Mouse (Mus musculus): Measurements from ENCODE around the gene Nipsnap1. TPM values are rescaled to one million over a fixed set of nuclear protein-coding genes. Genes with fewer than 3 reads are reported as not detected.

The Nipsnap1 gene
- polyA plus RNA-seq, 1 experiment from 2014 or later, result 75.4 TPM

DNA sequence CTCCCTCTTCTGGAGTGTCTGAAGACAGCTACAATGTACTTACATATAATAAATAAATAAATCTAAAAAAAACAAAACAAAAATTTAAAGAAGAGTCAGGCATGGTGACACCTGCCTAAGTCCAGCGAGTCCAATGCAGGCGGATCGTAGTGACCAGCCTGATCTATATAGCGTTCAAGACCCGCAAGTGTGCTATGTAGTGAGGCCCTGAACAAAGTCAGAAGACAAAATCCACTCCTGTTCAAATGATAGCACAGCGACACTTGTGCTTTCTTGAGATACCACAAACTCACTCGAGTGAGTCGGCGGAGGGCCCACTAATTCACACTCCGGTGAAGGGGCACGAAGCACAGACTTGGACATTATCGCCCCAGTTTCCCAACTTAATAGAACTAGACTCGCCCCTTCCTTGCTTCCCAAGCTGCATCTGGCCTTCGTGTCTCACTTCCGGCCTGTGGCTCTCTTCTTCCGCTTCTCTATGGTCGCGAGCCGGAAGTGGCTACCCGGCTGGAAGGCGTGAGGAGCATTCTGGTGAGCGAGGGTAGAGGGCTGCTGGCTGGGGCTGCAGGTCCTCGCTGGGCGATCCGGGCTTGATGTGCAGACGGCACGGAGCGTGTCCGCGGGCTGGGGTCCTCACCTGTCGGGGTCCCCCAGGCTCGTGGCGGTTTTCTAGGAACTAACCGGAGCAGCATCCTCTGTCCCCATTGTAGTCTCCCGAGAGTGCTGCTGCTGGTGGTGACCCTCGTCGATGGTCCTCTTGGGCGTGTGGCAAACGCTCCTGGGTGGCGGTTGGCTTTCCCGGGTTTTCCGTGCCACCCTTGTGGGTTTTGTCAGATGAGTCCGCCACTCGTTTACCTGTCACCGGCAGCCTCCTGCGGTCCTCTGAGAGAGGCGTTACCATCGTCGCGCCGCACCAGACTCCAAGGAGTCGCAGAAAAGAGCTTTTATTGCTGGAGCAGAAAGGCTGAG, 21.4 kb downstream of the Nipsnap1 start, which contains the start of gene Thoc5:
TSS of gene Thoc5 (plus strand) at position 473 of the 969 bp plus-strand sequence.
- peak within 1 kb of the TSS; percentile 90 for H3K9ac ChIP-seq (ENCODE audit: low read length)
- DNase-seq (ENCODE audit: low spot score, missing footprints), result peak; percentile 97
- peaks cover 5% of the 10 kb centered on the region; the same call in 1 of the 2 replicates for H3K36me3 ChIP-seq (ENCODE audit: control insufficient read depth, insufficient read depth, low read length)
- H3K9me3 ChIP-seq (ENCODE audit: control insufficient read depth, low read length), result no peaks in the 10 kb centered on the region
- H3K27ac ChIP-seq (ENCODE audit: low read depth, low read length), result peak within 1 kb of the TSS; percentile 36
- peak; percentile 95 for ATAC-seq (ENCODE audit: low FRiP score)
- H3K4me2 ChIP-seq, result peak within 1 kb of the TSS; percentile 85
- H3K4me3 ChIP-seq (ENCODE audit: low read depth, low read length), result peak within 1 kb of the TSS; percentile 82
- H3K27me3 ChIP-seq (ENCODE audit: control insufficient read depth, insufficient read depth, low read length), result no peaks in the 10 kb centered on the region
- peaks cover 6% of the 10 kb centered on the region for H3K4me1 ChIP-seq (ENCODE audit: control insufficient read depth, insufficient read depth, low read length)
- 3% methylated on average over 52 of the region's 52 CpGs for WGBS

DNA sequence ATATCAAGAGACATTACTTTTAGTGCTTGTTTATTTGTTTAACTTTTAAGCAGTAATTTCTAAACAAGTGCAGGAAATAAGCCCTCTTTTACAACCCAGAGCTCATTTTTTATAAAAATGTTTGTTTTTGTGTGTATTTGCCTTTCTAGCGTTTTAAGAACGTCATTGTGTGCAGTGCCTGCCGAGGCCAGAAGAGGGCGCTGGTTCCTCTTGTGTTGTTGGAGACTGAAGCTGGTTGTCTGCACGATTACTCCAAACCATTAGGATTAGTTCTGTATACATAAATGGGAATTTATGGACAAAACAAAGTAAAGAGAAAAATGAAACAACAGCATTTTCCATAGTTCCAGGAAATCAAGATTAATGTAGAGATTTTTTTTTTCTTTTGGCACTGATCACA, 26.7 kb downstream of the Nipsnap1 start:
- Histone ChIP-seq H3K9ac (ENCODE audit: low read length) (no peak overlapping the region), H3K4me2 (no peak overlapping the region), H3K4me1 (ENCODE audit: control insufficient read depth, insufficient read depth, low read length) (peaks cover 6% of the 10 kb centered on the region), H3K4me3 (ENCODE audit: low read depth, low read length) (no peak overlapping the region), H3K27ac (ENCODE audit: low read depth, low read length) (no peak overlapping the region), H3K36me3 (ENCODE audit: control insufficient read depth, insufficient read depth, low read length) (peaks cover 28% of the 10 kb centered on the region), H3K27me3 (ENCODE audit: control insufficient read depth, insufficient read depth, low read length) (no peaks in the 10 kb centered on the region), H3K9me3 (ENCODE audit: control insufficient read depth, low read length) (no peaks in the 10 kb centered on the region)
- DNase-seq (ENCODE audit: low spot score, missing footprints), result no peak
- WGBS, result 71% methylated on average over 5 of the region's 5 CpGs
- ATAC-seq (ENCODE audit: low FRiP score), result no peak

DNA sequence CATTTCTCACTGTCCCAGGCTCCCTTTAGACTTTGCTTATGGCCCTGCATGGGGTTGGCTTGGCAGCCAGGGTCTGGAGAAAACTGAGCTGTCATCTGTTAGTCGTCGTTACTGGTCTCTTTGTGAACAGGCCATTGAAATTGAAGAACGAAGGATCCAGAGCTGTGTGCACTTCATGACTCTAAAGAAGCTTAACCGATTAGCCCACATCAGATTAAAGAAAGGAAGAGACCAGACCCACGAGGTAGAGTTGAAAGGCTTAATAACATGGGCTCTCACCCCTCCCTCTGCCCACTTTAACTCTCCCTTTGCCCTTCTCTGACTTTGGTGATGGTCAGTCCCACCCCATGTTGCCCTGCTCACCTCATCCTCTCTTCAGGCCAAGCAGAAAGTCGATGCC, 28.2 kb downstream of the Nipsnap1 start:
- no peaks in the 10 kb centered on the region for H3K4me1 ChIP-seq (ENCODE audit: control insufficient read depth, insufficient read depth, low read length)
- DNase-seq (ENCODE audit: low spot score, missing footprints) (no peak), ATAC-seq (ENCODE audit: low FRiP score) (no peak)
- no peak overlapping the region for H3K4me3 ChIP-seq (ENCODE audit: low read depth, low read length)
- no peak overlapping the region for H3K9ac ChIP-seq (ENCODE audit: low read length)
- H3K27ac ChIP-seq (ENCODE audit: low read depth, low read length), result no peak overlapping the region
- H3K4me2 ChIP-seq, result no peak overlapping the region
- 87% methylated on average over 6 of the region's 6 CpGs for WGBS
- H3K27me3 ChIP-seq (ENCODE audit: control insufficient read depth, insufficient read depth, low read length), result no peaks in the 10 kb centered on the region
- H3K9me3 ChIP-seq (ENCODE audit: control insufficient read depth, low read length), result no peaks in the 10 kb centered on the region
- peaks cover 31% of the 10 kb centered on the region for H3K36me3 ChIP-seq (ENCODE audit: control insufficient read depth, insufficient read depth, low read length)

GRCm38 (mm10) chr11:4906231-4906630, 32.5 kb downstream of the Nipsnap1 start:
- Histone ChIP-seq H3K9ac (ENCODE audit: low read length) (no peak overlapping the region), H3K36me3 (ENCODE audit: control insufficient read depth, insufficient read depth, low read length) (peaks cover 29% of the 10 kb centered on the region), H3K27me3 (ENCODE audit: control insufficient read depth, insufficient read depth, low read length) (no peaks in the 10 kb centered on the region), H3K4me1 (ENCODE audit: control insufficient read depth, insufficient read depth, low read length) (no peaks in the 10 kb centered on the region), H3K4me3 (ENCODE audit: low read depth, low read length) (no peak overlapping the region), H3K4me2 (no peak overlapping the region), H3K9me3 (ENCODE audit: control insufficient read depth, low read length) (no peaks in the 10 kb centered on the region), H3K27ac (ENCODE audit: low read depth, low read length) (no peak overlapping the region)
- WGBS, result 95% methylated on average over 6 of the region's 6 CpGs
- no peak for DNase-seq (ENCODE audit: low spot score, missing footprints)
- no peak for ATAC-seq (ENCODE audit: low FRiP score)

GRCm38 (mm10) chr11:4916068-4916467, 42.3 kb downstream of the Nipsnap1 start:
- Histone ChIP-seq H3K9me3 (ENCODE audit: control insufficient read depth, low read length) (no peaks in the 10 kb centered on the region), H3K27me3 (ENCODE audit: control insufficient read depth, insufficient read depth, low read length) (no peaks in the 10 kb centered on the region), H3K4me1 (ENCODE audit: control insufficient read depth, insufficient read depth, low read length) (no peaks in the 10 kb centered on the region), H3K36me3 (ENCODE audit: control insufficient read depth, insufficient read depth, low read length) (peaks cover 36% of the 10 kb centered on the region), H3K9ac (ENCODE audit: low read length) (no peak overlapping the region), H3K4me3 (ENCODE audit: low read depth, low read length) (no peak overlapping the region), H3K4me2 (no peak overlapping the region), H3K27ac (ENCODE audit: low read depth, low read length) (no peak overlapping the region)
- ATAC-seq (ENCODE audit: low FRiP score) (no peak), DNase-seq (ENCODE audit: low spot score, missing footprints) (peak; percentile 93)
- 47% methylated on average over 1 of the region's 1 CpGs for WGBS

DNA sequence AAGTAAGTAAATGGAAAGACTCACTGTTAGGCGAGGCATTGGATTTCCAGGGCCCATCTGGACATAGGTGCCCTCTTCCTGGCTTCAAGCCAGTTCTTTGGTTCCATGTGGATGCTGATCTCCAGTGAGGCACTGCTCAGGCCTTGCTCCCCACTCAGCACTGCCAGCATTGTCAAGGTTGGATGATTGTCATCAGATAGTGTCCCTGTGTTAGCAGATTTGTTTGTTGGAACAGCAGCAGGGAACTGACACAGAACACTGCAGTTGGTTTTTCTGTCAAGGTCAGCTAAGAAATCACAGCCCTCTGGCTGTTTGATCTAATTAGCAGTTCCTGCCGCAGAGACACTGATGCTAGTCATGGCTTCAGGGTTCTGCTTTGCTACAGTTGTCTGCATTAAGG, 47.5 kb downstream of the Nipsnap1 start:
- Histone ChIP-seq H3K4me1 (ENCODE audit: control insufficient read depth, insufficient read depth, low read length) (no peaks in the 10 kb centered on the region), H3K36me3 (ENCODE audit: control insufficient read depth, insufficient read depth, low read length) (peaks cover 49% of the 10 kb centered on the region), H3K9ac (ENCODE audit: low read length) (no peak overlapping the region), H3K4me2 (no peak overlapping the region), H3K27me3 (ENCODE audit: control insufficient read depth, insufficient read depth, low read length) (no peaks in the 10 kb centered on the region), H3K4me3 (ENCODE audit: low read depth, low read length) (no peak overlapping the region), H3K9me3 (ENCODE audit: control insufficient read depth, low read length) (no peaks in the 10 kb centered on the region), H3K27ac (ENCODE audit: low read depth, low read length) (no peak overlapping the region)
- DNase-seq (ENCODE audit: low spot score, missing footprints) (no peak), ATAC-seq (ENCODE audit: low FRiP score) (no peak)
- WGBS, result 87% methylated on average over 2 of the region's 2 CpGs

DNA sequence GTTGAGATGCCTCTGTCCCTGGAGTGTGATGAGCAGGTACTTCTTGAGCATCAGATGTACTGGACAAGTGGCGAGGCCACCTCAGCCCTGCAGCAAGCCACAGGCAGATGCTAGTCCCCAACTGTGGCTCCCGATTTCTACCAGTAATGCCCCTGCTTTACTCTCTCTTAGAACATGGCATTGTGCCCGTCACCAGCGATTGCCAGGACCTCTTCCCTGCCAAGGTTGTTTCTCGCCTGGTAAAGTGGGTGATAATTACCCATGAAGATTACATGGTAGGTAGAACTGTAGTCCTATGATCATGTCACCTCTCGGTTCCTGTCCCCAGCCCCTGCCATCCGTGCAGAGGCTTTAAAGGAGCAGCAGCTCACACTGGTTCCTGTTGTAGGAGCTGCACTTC, 48.0 kb downstream of the Nipsnap1 start:
- no peak overlapping the region for H3K27ac ChIP-seq (ENCODE audit: low read depth, low read length)
- 94% methylated on average over 7 of the region's 7 CpGs for WGBS
- H3K9ac ChIP-seq (ENCODE audit: low read length), result no peak overlapping the region
- H3K4me2 ChIP-seq, result no peak overlapping the region
- H3K4me1 ChIP-seq (ENCODE audit: control insufficient read depth, insufficient read depth, low read length), result no peaks in the 10 kb centered on the region
- ATAC-seq (ENCODE audit: low FRiP score) (no peak), DNase-seq (ENCODE audit: low spot score, missing footprints) (no peak)
- H3K4me3 ChIP-seq (ENCODE audit: low read depth, low read length), result no peak overlapping the region
- no peaks in the 10 kb centered on the region for H3K9me3 ChIP-seq (ENCODE audit: control insufficient read depth, low read length)
- no peaks in the 10 kb centered on the region for H3K27me3 ChIP-seq (ENCODE audit: control insufficient read depth, insufficient read depth, low read length)
- peaks cover 49% of the 10 kb centered on the region for H3K36me3 ChIP-seq (ENCODE audit: control insufficient read depth, insufficient read depth, low read length)

DNA sequence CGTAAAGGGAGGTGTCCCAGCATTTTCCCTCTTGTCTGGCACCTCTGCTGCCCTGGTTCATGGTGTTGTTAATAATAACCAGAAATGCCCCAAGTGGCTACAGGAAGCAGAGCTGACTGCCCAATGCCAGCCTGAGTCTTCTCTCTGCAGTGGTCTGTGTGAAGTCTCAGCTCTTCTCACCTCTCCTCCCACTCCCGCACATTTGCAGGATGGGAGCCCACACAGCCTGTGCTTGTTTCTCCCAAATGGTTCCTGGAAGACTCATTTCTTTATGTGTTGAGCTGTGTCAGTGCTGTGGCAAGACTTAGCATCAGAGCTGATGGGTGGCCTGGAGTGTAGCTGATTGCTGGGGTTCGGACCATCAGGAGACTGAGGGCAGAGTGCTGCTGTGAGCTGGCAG, 53.5 kb downstream of the Nipsnap1 start:
- Histone ChIP-seq H3K9ac (ENCODE audit: low read length) (no peak overlapping the region), H3K4me2 (no peak overlapping the region), H3K4me3 (ENCODE audit: low read depth, low read length) (no peak overlapping the region), H3K27me3 (ENCODE audit: control insufficient read depth, insufficient read depth, low read length) (no peaks in the 10 kb centered on the region), H3K4me1 (ENCODE audit: control insufficient read depth, insufficient read depth, low read length) (no peaks in the 10 kb centered on the region), H3K9me3 (ENCODE audit: control insufficient read depth, low read length) (no peaks in the 10 kb centered on the region), H3K36me3 (ENCODE audit: control insufficient read depth, insufficient read depth, low read length) (peaks cover 31% of the 10 kb centered on the region), H3K27ac (ENCODE audit: low read depth, low read length) (no peak overlapping the region)
- DNase-seq (ENCODE audit: low spot score, missing footprints), result no peak
- 84% methylated on average over 3 of the region's 3 CpGs for WGBS
- ATAC-seq (ENCODE audit: low FRiP score), result no peak

GRCm38 (mm10) chr11:4931009-4931601, 57.4 kb downstream of the Nipsnap1 start:
- Histone ChIP-seq H3K4me1 (ENCODE audit: control insufficient read depth, insufficient read depth, low read length) (no peaks in the 10 kb centered on the region), H3K27ac (ENCODE audit: low read depth, low read length) (no peak overlapping the region; the same call in 1 of the 2 replicates), H3K4me3 (ENCODE audit: low read depth, low read length) (no peak overlapping the region), H3K4me2 (no peak overlapping the region), H3K36me3 (ENCODE audit: control insufficient read depth, insufficient read depth, low read length) (peaks cover 15% of the 10 kb centered on the region), H3K27me3 (ENCODE audit: control insufficient read depth, insufficient read depth, low read length) (no peaks in the 10 kb centered on the region), H3K9ac (ENCODE audit: low read length) (no peak overlapping the region), H3K9me3 (ENCODE audit: control insufficient read depth, low read length) (no peaks in the 10 kb centered on the region)
- 68% methylated on average over 1 of the region's 1 CpGs for WGBS
- DNase-seq (ENCODE audit: low spot score, missing footprints) (no peak), ATAC-seq (ENCODE audit: low FRiP score) (no peak)

Data from midbrain, embryonic 11.5 days (tissue).